Mouse (Mus musculus) heart, embryonic 12.5 days (tissue): ENCODE results near the gene Efcab5. TPM values are rescaled to one million over a fixed set of nuclear protein-coding genes. Genes with fewer than 3 reads are reported as not detected.
"Not testable (repeated sequence)": the region's sequence is repeated elsewhere in the genome, so short reads cannot be mapped to it uniquely, and the experiment has no call there.

Experiments used
- ATAC-seq: fragments of 200-750 bp; cut with Nextera tagmentation; 2 replicates; pipeline ENCODE4 v1.8.0; 2017; ENCODE audit warnings: moderate TSS enrichment, moderate library complexity; ENCODE audit not compliant: insufficient number of reproducible peaks, low FRiP score
- H3K27ac ChIP-seq: fragments of 300-500 bp; sonication (generic); 2 replicates; pipeline ENCODE4 v1.5.1; 2016; ENCODE audit warnings: mild to moderate bottlenecking, moderate library complexity; ENCODE audit not compliant: poor library complexity, severe bottlenecking
- H3K27me3 ChIP-seq: fragments of 300-500 bp; sonication (generic); replicated peaks from 2 replicates; pipeline ENCODE4 v1.6.1; 2016; ENCODE audit warnings: mild to moderate bottlenecking, moderate library complexity
- H3K36me3 ChIP-seq: fragments of 300-500 bp; sonication (generic); 2 replicates; pipeline ENCODE4 v1.6.1; 2016; ENCODE audit warnings: mild to moderate bottlenecking, moderate library complexity
- H3K4me1 ChIP-seq: fragments of 300-500 bp; sonication (generic); replicated peaks from 2 replicates; pipeline ENCODE4 v1.6.1; 2016; ENCODE audit warnings: mild to moderate bottlenecking
- H3K4me2 ChIP-seq: fragments of 300-500 bp; sonication (generic); 2 replicates; pipeline ENCODE4 v1.6.1; 2016; ENCODE audit warnings: mild to moderate bottlenecking, moderate library complexity
- H3K4me3 ChIP-seq: fragments of 300-500 bp; sonication (generic); 2 replicates; pipeline ENCODE4 v1.5.1; 2016; ENCODE audit warnings: mild to moderate bottlenecking
- H3K9ac ChIP-seq: fragments of 300-500 bp; sonication (generic); 2 replicates; pipeline ENCODE4 v1.6.1; 2016; ENCODE audit warnings: mild to moderate bottlenecking, moderate library complexity
- H3K9me3 ChIP-seq: fragments of 300-500 bp; sonication (generic); replicated peaks from 2 replicates; pipeline ENCODE4 v1.6.1; 2016; ENCODE audit warnings: mild to moderate bottlenecking, moderate library complexity
- WGBS: fragments of 180-500 bp; shearing (Covaris S2); methylation state at CpG from one replicate; pipeline ENCODE4 v1.1.7; 2016; 5-methylcytosine and 5-hydroxymethylcytosine counted together
- polyA plus RNA-seq: library from polyadenylated mRNA; unstranded; fragments of >200 nt; fragmentation: Nextera tagmentation; extraction: Ambion mirVana; gene quantifications from 2 replicates; pipeline ENCODE4 v1.2.1, GENCODE M21; 2016

The Efcab5 gene
- polyA plus RNA-seq, 1 experiment from 2014 or later: 0.11 TPM

- Histone ChIP-seq H3K27me3 (no peaks in the 10 kb centered on the region), H3K4me1 (no peaks in the 10 kb centered on the region), H3K4me2 (no peak overlapping the region), H3K9ac (no peak overlapping the region), H3K4me3 (no peak overlapping the region), H3K9me3 (no peaks in the 10 kb centered on the region), H3K27ac (no peak overlapping the region), H3K36me3 (no peaks in the 10 kb centered on the region)
- WGBS: 76% methylated on average over 7 of the region's 7 CpGs
- ATAC-seq: no peak
Observed at GRCm38 (mm10) chr11:77174531-77174930, 14.2 kb downstream of the Efcab5 start.

DNA sequence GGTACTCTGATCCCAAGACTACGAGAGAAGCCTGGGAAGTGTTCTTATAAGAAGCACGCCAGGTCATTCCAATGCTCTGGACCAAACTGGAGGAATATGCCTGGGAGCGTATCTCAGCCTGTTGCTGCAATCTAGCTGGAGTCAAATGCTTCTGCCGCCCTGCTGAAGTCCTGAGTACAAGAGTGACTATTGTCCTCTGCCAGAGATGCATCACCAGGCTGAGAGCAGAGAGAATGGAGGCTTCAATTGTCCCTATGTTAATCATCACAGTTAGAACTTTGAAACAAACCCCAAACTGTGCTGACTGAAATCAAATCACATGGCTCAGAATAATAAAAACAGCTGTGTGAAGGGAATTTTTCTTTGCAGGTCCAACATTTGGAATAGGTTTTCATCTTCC, 15.0 kb downstream of the Efcab5 start:
- Histone ChIP-seq H3K27ac (no peak overlapping the region), H3K4me2 (no peak overlapping the region), H3K9ac (no peak overlapping the region), H3K9me3 (no peaks in the 10 kb centered on the region), H3K27me3 (no peaks in the 10 kb centered on the region; the same call in 1 of the 2 replicates), H3K4me1 (no peaks in the 10 kb centered on the region), H3K4me3 (no peak overlapping the region), H3K36me3 (no peaks in the 10 kb centered on the region)
- 68% methylated on average over 4 of the region's 4 CpGs for WGBS
- no peak for ATAC-seq

DNA sequence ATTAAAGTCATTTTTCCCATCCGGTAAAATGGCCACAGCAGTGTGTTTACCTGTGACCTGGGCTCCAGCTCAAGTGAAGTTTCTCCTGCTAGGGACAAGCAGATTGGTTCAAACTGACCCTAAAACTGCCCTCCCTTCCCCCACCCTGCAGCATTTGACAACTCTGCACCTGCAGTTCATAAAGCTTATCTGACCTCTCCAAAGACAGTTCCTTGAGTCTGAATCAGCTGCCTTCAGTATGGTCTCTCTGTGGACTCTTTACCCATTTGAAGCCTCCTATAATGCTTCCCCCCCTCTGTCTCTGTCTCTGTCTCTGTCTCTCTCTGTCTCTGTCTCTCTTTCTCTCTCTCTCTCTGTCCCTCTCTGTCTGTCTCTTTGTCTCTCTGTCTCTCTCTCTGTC, 28.0 kb downstream of the Efcab5 start:
- Histone ChIP-seq H3K27ac (no peak overlapping the region), H3K4me3 (no peak overlapping the region), H3K27me3 (no peaks in the 10 kb centered on the region), H3K36me3 (no peaks in the 10 kb centered on the region), H3K9me3 (0 out of 2 replicates have a peak, but pooled peaks cover 3% of the 10 kb centered on the region), H3K9ac (no peak overlapping the region), H3K4me1 (no peaks in the 10 kb centered on the region), H3K4me2 (no peak overlapping the region)
- 75% methylated on average over 1 of the region's 1 CpGs for WGBS
- ATAC-seq: no peak

- no peak overlapping the region for H3K27ac ChIP-seq
- H3K9ac ChIP-seq: no peak overlapping the region
- H3K4me2 ChIP-seq: no peak overlapping the region
- no peak for ATAC-seq
- no peaks in the 10 kb centered on the region for H3K36me3 ChIP-seq
- H3K27me3 ChIP-seq: no peaks in the 10 kb centered on the region
- no peaks in the 10 kb centered on the region for H3K4me1 ChIP-seq
- H3K4me3 ChIP-seq: no peak overlapping the region
- WGBS: 86% methylated on average over 9 of the region's 9 CpGs
- 0 out of 2 replicates have a peak, but pooled peaks cover 3% of the 10 kb centered on the region for H3K9me3 ChIP-seq
Observed at GRCm38 (mm10) chr11:77160341-77160740, 28.4 kb downstream of the Efcab5 start.

GRCm38 (mm10) chr11:77154214-77154613, 34.6 kb downstream of the Efcab5 start:
- no peaks in the 10 kb centered on the region for H3K4me1 ChIP-seq
- 70% methylated on average over 5 of the region's 5 CpGs for WGBS
- no peak overlapping the region for H3K27ac ChIP-seq
- no peaks in the 10 kb centered on the region for H3K36me3 ChIP-seq
- ATAC-seq: no peak
- H3K9me3 ChIP-seq: 0 out of 2 replicates have a peak, but pooled peaks cover 3% of the 10 kb centered on the region
- no peak overlapping the region for H3K4me2 ChIP-seq
- no peaks in the 10 kb centered on the region for H3K27me3 ChIP-seq
- no peak overlapping the region for H3K9ac ChIP-seq
- no peak overlapping the region for H3K4me3 ChIP-seq

GRCm38 (mm10) chr11:77150806-77151205, 38.0 kb downstream of the Efcab5 start:
- Histone ChIP-seq H3K9me3 (peaks cover 5% of the 10 kb centered on the region; the same call in 1 of the 2 replicates), H3K4me2 (no peak overlapping the region), H3K4me3 (no peak overlapping the region), H3K27me3 (no peaks in the 10 kb centered on the region), H3K9ac (no peak overlapping the region), H3K4me1 (no peaks in the 10 kb centered on the region), H3K27ac (no peak overlapping the region), H3K36me3 (no peaks in the 10 kb centered on the region)
- ATAC-seq: no peak
- 81% methylated on average over 6 of the region's 6 CpGs for WGBS

GRCm38 (mm10) chr11:77149783-77150630, 38.8 kb downstream of the Efcab5 start:
- H3K4me3 ChIP-seq, H3K27ac ChIP-seq, H3K27me3 ChIP-seq, ATAC-seq, H3K9ac ChIP-seq, H3K4me1 ChIP-seq, H3K36me3 ChIP-seq, H3K4me2 ChIP-seq, H3K9me3 ChIP-seq: not testable (repeated sequence)
- WGBS: 79% methylated on average over 22 of the region's 22 CpGs

- WGBS: 76% methylated on average over 2 of the region's 2 CpGs
- Histone ChIP-seq H3K27me3 (no peaks in the 10 kb centered on the region), H3K27ac (no peak overlapping the region), H3K4me2 (no peak overlapping the region), H3K9me3 (peaks cover 4% of the 10 kb centered on the region; the same call in 1 of the 2 replicates), H3K36me3 (no peaks in the 10 kb centered on the region), H3K4me1 (peaks cover 4% of the 10 kb centered on the region; the same call in 1 of the 2 replicates), H3K9ac (no peak overlapping the region), H3K4me3 (no peak overlapping the region)
- ATAC-seq: no peak
Observed at GRCm38 (mm10) chr11:77148774-77149173, 40.0 kb downstream of the Efcab5 start.

DNA sequence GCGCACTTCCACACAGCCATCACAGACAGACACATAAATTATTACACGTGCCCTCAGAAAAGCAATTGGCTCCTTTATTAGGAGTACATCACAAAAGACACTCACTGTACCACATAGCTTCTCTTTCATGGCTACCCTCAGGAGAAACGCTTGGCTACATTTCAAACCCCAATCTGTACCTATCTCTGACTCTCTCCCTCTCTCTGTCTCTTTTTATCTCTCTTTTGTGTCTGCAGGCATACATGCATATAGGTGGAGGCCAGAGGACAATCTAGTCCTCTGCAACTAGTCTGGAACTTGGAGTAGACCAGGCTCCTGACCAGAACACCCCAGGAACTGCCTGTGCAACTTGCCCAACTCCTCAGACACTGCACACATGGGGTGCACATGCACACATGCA, 41.0 kb downstream of the Efcab5 start:
- H3K4me3 ChIP-seq: no peak overlapping the region
- no peaks in the 10 kb centered on the region for H3K27me3 ChIP-seq
- 82% methylated on average over 3 of the region's 3 CpGs for WGBS
- H3K4me1 ChIP-seq: peaks cover 7% of the 10 kb centered on the region; the same call in 1 of the 2 replicates
- no peak overlapping the region for H3K27ac ChIP-seq
- no peak overlapping the region for H3K9ac ChIP-seq
- peaks cover 4% of the 10 kb centered on the region; the same call in 1 of the 2 replicates for H3K9me3 ChIP-seq
- H3K4me2 ChIP-seq: no peak overlapping the region
- ATAC-seq: no peak
- no peaks in the 10 kb centered on the region for H3K36me3 ChIP-seq

- no peak for ATAC-seq
- 46% methylated on average over 4 of the region's 4 CpGs for WGBS
- H3K27me3 ChIP-seq: no peaks in the 10 kb centered on the region
- peaks cover 4% of the 10 kb centered on the region; the same call in 1 of the 2 replicates for H3K9me3 ChIP-seq
- no peak overlapping the region for H3K27ac ChIP-seq
- H3K9ac ChIP-seq: no peak overlapping the region
- H3K4me3 ChIP-seq: no peak overlapping the region
- H3K4me1 ChIP-seq: peaks cover 7% of the 10 kb centered on the region; the same call in 1 of the 2 replicates
- no peaks in the 10 kb centered on the region for H3K36me3 ChIP-seq
- H3K4me2 ChIP-seq: no peak overlapping the region
Observed at GRCm38 (mm10) chr11:77145423-77145822, 43.3 kb downstream of the Efcab5 start.

DNA sequence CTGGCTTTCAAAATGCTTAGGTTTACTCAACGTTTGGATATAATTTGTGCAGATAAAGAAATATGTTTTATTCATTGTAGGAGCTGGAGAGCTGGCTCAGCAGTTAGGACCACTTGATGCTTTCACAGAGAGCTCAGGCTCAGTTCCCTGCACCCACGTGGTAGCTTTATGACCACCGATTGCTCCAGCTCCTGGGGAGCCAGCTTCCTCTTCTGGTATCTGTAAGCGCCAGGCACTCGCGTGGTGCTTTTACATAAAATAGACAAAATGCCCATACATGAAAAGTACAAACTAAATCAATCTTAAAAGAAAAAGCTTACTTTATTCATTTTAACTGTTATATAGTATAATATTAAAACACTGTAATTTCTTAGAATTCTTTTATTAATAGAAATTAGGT, 46.8 kb downstream of the Efcab5 start:
- no peaks in the 10 kb centered on the region for H3K27me3 ChIP-seq
- H3K9me3 ChIP-seq: no peaks in the 10 kb centered on the region
- H3K4me1 ChIP-seq: peaks cover 7% of the 10 kb centered on the region; the same call in 1 of the 2 replicates
- no peak overlapping the region for H3K9ac ChIP-seq
- no peak overlapping the region for H3K4me3 ChIP-seq
- H3K36me3 ChIP-seq: no peaks in the 10 kb centered on the region
- no peak overlapping the region for H3K4me2 ChIP-seq
- no peak overlapping the region for H3K27ac ChIP-seq
- 63% methylated on average over 6 of the region's 6 CpGs for WGBS
- no peak for ATAC-seq
